Mouse (Mus musculus): ENCODE measurements at regions not wholly inside any gene's neighbourhood (a gene's known extent, or its start where the extent isn't known, plus 50 kb on each side); places are given as distances from the start of the nearest gene placed in this dataset.
A peak's percentile ranks its signal among the peaks of the same experiment; 100 is the strongest.

GRCm38 (mm10) chr10:9242596-9243280, 356.9 kb upstream of the Sash1 start:
- no peak overlapping the region for H3K4me2 ChIP-seq (ENCODE audit: low read depth, low read length)
- H3K36me3 ChIP-seq (ENCODE audit: control insufficient read depth, insufficient read depth, low read length) = no peaks in the 10 kb centered on the region
- no peaks in the 10 kb centered on the region for H3K27me3 ChIP-seq (ENCODE audit: control insufficient read depth, insufficient read depth, low read length)
- no peak overlapping the region for H3K9ac ChIP-seq (ENCODE audit: low read length)
- no peak overlapping the region for H3K4me3 ChIP-seq (replicated peaks; ENCODE audit: low read length)
- 70% methylated on average over 7 of the region's 7 CpGs for WGBS
- H3K4me1 ChIP-seq (ENCODE audit: control insufficient read depth, insufficient read depth, low read length) = peaks cover 5% of the 10 kb centered on the region; the same call in 1 of the 2 replicates
- no peak for ATAC-seq (ENCODE audit: insufficient read depth, low FRiP score)
- H3K9me3 ChIP-seq (replicated peaks; ENCODE audit: control insufficient read depth, low read length) = no peaks in the 10 kb centered on the region
- H3K27ac ChIP-seq (ENCODE audit: low read length) = no peak overlapping the region

GRCm38 (mm10) chr10:9239956-9240355, 354.1 kb upstream of the Sash1 start:
- Histone ChIP-seq H3K27ac (ENCODE audit: low read length) (no peak overlapping the region), H3K9ac (ENCODE audit: low read length) (no peak overlapping the region), H3K36me3 (ENCODE audit: control insufficient read depth, insufficient read depth, low read length) (no peaks in the 10 kb centered on the region), H3K9me3 (replicated peaks; ENCODE audit: control insufficient read depth, low read length) (no peaks in the 10 kb centered on the region), H3K27me3 (ENCODE audit: control insufficient read depth, insufficient read depth, low read length) (no peaks in the 10 kb centered on the region), H3K4me2 (ENCODE audit: low read depth, low read length) (no peak overlapping the region), H3K4me3 (replicated peaks; ENCODE audit: low read length) (no peak overlapping the region), H3K4me1 (ENCODE audit: control insufficient read depth, insufficient read depth, low read length) (peaks cover 5% of the 10 kb centered on the region; the same call in 1 of the 2 replicates)
- ATAC-seq (ENCODE audit: insufficient read depth, low FRiP score) = no peak
- 25% methylated on average over 6 of the region's 6 CpGs for whole genome bisulfite sequencing

- ATAC-seq (ENCODE audit: insufficient read depth, low FRiP score) = no peak
- no peaks in the 10 kb centered on the region for H3K4me1 ChIP-seq (ENCODE audit: control insufficient read depth, insufficient read depth, low read length)
- no peak overlapping the region for H3K4me2 ChIP-seq (ENCODE audit: low read depth, low read length)
- 95% methylated on average over 3 of the region's 3 CpGs for WGBS
- H3K36me3 ChIP-seq (ENCODE audit: control insufficient read depth, insufficient read depth, low read length) = no peaks in the 10 kb centered on the region
- H3K4me3 ChIP-seq (replicated peaks; ENCODE audit: low read length) = no peak overlapping the region
- H3K27ac ChIP-seq (ENCODE audit: low read length) = no peak overlapping the region
- no peaks in the 10 kb centered on the region for H3K9me3 ChIP-seq (replicated peaks; ENCODE audit: control insufficient read depth, low read length)
- no peak overlapping the region for H3K9ac ChIP-seq (ENCODE audit: low read length)
- no peaks in the 10 kb centered on the region for H3K27me3 ChIP-seq (ENCODE audit: control insufficient read depth, insufficient read depth, low read length)
These were observed 345.9 kb upstream of the Sash1 start for GRCm38 (mm10) chr10:9231751-9232150.

- Histone ChIP-seq H3K27ac (ENCODE audit: low read length) (no peak overlapping the region), H3K27me3 (ENCODE audit: control insufficient read depth, insufficient read depth, low read length) (no peaks in the 10 kb centered on the region), H3K4me2 (ENCODE audit: low read depth, low read length) (no peak overlapping the region), H3K36me3 (ENCODE audit: control insufficient read depth, insufficient read depth, low read length) (no peaks in the 10 kb centered on the region), H3K9ac (ENCODE audit: low read length) (no peak overlapping the region), H3K4me3 (replicated peaks; ENCODE audit: low read length) (no peak overlapping the region), H3K4me1 (ENCODE audit: control insufficient read depth, insufficient read depth, low read length) (no peaks in the 10 kb centered on the region), H3K9me3 (replicated peaks; ENCODE audit: control insufficient read depth, low read length) (no peaks in the 10 kb centered on the region)
- 81% methylated on average over 11 of the region's 11 CpGs for whole genome bisulfite sequencing
- no peak for ATAC-seq (ENCODE audit: insufficient read depth, low FRiP score)
These were observed 343.2 kb upstream of the Sash1 start for GRCm38 (mm10) chr10:9229116-9229515.

GRCm38 (mm10) chr10:9227361-9227760, 341.5 kb upstream of the Sash1 start:
- Histone ChIP-seq H3K4me1 (ENCODE audit: control insufficient read depth, insufficient read depth, low read length) (no peaks in the 10 kb centered on the region), H3K4me3 (replicated peaks; ENCODE audit: low read length) (no peak overlapping the region), H3K9ac (ENCODE audit: low read length) (no peak overlapping the region), H3K36me3 (ENCODE audit: control insufficient read depth, insufficient read depth, low read length) (no peaks in the 10 kb centered on the region), H3K9me3 (replicated peaks; ENCODE audit: control insufficient read depth, low read length) (no peaks in the 10 kb centered on the region), H3K4me2 (ENCODE audit: low read depth, low read length) (no peak overlapping the region), H3K27ac (ENCODE audit: low read length) (no peak overlapping the region), H3K27me3 (ENCODE audit: control insufficient read depth, insufficient read depth, low read length) (no peaks in the 10 kb centered on the region)
- no peak for ATAC-seq (ENCODE audit: insufficient read depth, low FRiP score)
- 15% methylated on average over 1 of the region's 1 CpGs for WGBS

- 10% methylated on average over 2 of the region's 2 CpGs for WGBS
- Histone ChIP-seq H3K27ac (ENCODE audit: low read length) (no peak overlapping the region), H3K4me1 (ENCODE audit: control insufficient read depth, insufficient read depth, low read length) (peaks cover 3% of the 10 kb centered on the region; the same call in 1 of the 2 replicates), H3K4me2 (ENCODE audit: low read depth, low read length) (no peak overlapping the region), H3K27me3 (ENCODE audit: control insufficient read depth, insufficient read depth, low read length) (no peaks in the 10 kb centered on the region), H3K9ac (ENCODE audit: low read length) (no peak overlapping the region), H3K36me3 (ENCODE audit: control insufficient read depth, insufficient read depth, low read length) (no peaks in the 10 kb centered on the region), H3K4me3 (replicated peaks; ENCODE audit: low read length) (no peak overlapping the region), H3K9me3 (replicated peaks; ENCODE audit: control insufficient read depth, low read length) (no peaks in the 10 kb centered on the region)
- peak; percentile 7; the same call in 1 of the 2 replicates for ATAC-seq (ENCODE audit: insufficient read depth, low FRiP score)
These were observed 324.8 kb upstream of the Sash1 start for GRCm38 (mm10) chr10:9210646-9211045.

- ATAC-seq (ENCODE audit: insufficient read depth, low FRiP score) = no peak
- no peaks in the 10 kb centered on the region for H3K4me1 ChIP-seq (ENCODE audit: control insufficient read depth, insufficient read depth, low read length)
- no peak overlapping the region for H3K27ac ChIP-seq (ENCODE audit: low read length)
- no peaks in the 10 kb centered on the region for H3K9me3 ChIP-seq (replicated peaks; ENCODE audit: control insufficient read depth, low read length)
- no peaks in the 10 kb centered on the region for H3K27me3 ChIP-seq (ENCODE audit: control insufficient read depth, insufficient read depth, low read length)
- no peaks in the 10 kb centered on the region for H3K36me3 ChIP-seq (ENCODE audit: control insufficient read depth, insufficient read depth, low read length)
- H3K4me3 ChIP-seq (replicated peaks; ENCODE audit: low read length) = no peak overlapping the region
- H3K4me2 ChIP-seq (ENCODE audit: low read depth, low read length) = no peak overlapping the region
- no peak overlapping the region for H3K9ac ChIP-seq (ENCODE audit: low read length)
- WGBS = 71% methylated on average over 8 of the region's 8 CpGs
These were observed 318.2 kb upstream of the Sash1 start for GRCm38 (mm10) chr10:9204096-9204495.

- no peaks in the 10 kb centered on the region for H3K27me3 ChIP-seq (ENCODE audit: control insufficient read depth, insufficient read depth, low read length)
- no peak overlapping the region for H3K4me2 ChIP-seq (ENCODE audit: low read depth, low read length)
- ATAC-seq (ENCODE audit: insufficient read depth, low FRiP score) = no peak
- no peaks in the 10 kb centered on the region for H3K36me3 ChIP-seq (ENCODE audit: control insufficient read depth, insufficient read depth, low read length)
- 87% methylated on average over 6 of the region's 6 CpGs for WGBS
- no peaks in the 10 kb centered on the region for H3K9me3 ChIP-seq (replicated peaks; ENCODE audit: control insufficient read depth, low read length)
- H3K9ac ChIP-seq (ENCODE audit: low read length) = no peak overlapping the region
- no peaks in the 10 kb centered on the region for H3K4me1 ChIP-seq (ENCODE audit: control insufficient read depth, insufficient read depth, low read length)
- H3K27ac ChIP-seq (ENCODE audit: low read length) = no peak overlapping the region
- no peak overlapping the region for H3K4me3 ChIP-seq (replicated peaks; ENCODE audit: low read length)
These were observed 317.5 kb upstream of the Sash1 start for GRCm38 (mm10) chr10:9203323-9203722.

GRCm38 (mm10) chr10:9202922-9203321, 317.1 kb upstream of the Sash1 start:
- Histone ChIP-seq H3K4me1 (ENCODE audit: control insufficient read depth, insufficient read depth, low read length) (no peaks in the 10 kb centered on the region), H3K4me3 (replicated peaks; ENCODE audit: low read length) (no peak overlapping the region), H3K27ac (ENCODE audit: low read length) (no peak overlapping the region), H3K27me3 (ENCODE audit: control insufficient read depth, insufficient read depth, low read length) (no peaks in the 10 kb centered on the region), H3K9me3 (replicated peaks; ENCODE audit: control insufficient read depth, low read length) (no peaks in the 10 kb centered on the region), H3K4me2 (ENCODE audit: low read depth, low read length) (no peak overlapping the region), H3K9ac (ENCODE audit: low read length) (no peak overlapping the region), H3K36me3 (ENCODE audit: control insufficient read depth, insufficient read depth, low read length) (no peaks in the 10 kb centered on the region)
- whole genome bisulfite sequencing = 50% methylated on average over 1 of the region's 1 CpGs
- no peak for ATAC-seq (ENCODE audit: insufficient read depth, low FRiP score)
